Mouse (Mus musculus) cerebellum, adult 9-10 months (tissue): ENCODE data around the gene Nkd1.

ENCODE experiments used
- DNase-seq: peaks from one replicate; pipeline ENCODE4 v3.0.0; 2022

Nkd1 gene

DNA sequence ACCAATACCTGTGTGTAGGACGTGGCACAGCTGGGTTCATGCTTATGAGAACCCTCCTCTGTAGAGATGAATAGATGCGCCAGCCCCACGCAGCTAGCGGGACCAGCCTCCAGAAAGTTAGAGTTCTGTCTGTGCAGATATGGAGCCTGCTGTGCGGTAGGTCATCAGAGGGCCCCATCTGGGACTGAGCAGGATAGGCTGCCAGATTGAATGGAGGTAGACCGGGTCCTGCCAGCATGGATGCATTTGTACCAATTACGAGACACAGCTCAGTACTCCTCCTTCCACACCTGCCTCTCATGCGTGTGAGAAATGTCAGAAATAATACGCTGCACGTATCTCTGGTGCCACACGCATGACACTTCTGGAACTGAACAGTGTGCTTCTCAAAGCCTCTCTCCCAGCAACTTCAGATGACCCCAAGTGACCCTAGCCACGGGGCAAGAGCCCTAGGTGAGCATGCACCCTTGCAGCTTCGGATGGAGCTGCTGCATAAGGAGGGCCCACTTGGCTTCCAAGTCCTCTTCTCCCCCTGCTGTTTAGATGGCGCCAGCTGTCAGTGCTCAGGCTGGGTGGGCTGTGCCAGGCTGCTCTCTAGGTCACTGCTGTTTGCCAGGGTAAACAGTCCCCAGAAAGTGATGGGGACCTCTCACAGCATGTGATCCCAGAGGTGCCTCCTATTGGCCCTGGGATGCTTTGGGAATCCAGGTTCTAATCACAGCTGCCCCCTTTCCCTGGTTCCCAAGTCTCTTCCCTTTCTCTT is 57.4 kb downstream of the Nkd1 start:
- DNase-seq, result no peak

DNA sequence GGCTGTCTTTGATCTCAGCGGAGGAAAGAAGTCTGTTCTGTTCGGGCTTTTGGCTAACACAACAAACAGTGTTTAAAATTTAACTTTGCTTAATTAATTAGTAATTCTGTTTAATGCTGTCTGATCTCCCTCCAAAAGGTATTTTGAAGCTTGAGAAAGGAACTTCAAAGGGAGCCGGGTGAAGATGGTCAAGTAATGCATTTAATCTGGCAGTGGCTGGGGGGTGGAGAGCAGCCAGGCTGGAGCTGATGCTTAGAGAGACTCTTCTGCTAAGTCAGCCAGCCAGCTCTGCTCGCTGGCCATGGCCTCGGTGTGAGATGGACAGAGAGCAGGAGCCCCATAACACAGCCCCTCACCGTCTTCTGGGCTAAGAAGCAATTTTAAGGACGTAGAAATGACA is 58.1 kb downstream of the Nkd1 start:
- no peak for DNase-seq

DNA sequence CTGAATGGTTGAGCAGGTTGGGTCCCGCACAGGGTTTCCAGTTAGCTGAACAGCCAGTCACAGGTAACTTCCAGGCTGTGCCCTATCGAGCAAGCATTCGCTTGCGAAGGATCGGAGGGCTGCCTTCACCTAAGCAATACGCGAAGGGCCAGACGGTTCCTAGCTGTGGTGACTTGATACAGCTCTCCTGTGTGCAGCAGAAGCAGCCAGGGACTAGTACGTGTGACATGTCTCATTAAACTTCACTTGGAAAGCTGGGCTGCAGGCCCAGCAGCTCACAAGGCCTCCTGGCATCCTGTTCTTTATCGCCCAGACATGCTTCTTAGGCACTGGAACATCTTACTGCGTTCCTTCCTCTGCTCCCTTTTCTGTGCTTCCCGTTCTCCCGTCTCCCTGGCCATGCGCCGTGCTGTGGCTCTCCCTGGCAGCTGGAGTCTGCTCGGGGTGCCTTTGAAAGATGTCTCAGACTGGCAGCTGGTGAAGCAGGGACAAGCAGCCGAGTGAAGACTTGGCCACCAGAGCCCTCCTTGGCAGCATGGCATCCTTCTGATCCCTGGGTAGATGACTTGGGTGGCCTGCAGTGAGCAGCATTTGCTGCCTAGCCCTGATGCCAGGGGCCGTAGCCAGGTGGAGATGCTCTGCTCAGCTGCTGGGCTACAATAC is 58.6 kb downstream of the Nkd1 start:
- peak; percentile 60 for DNase-seq

DNA sequence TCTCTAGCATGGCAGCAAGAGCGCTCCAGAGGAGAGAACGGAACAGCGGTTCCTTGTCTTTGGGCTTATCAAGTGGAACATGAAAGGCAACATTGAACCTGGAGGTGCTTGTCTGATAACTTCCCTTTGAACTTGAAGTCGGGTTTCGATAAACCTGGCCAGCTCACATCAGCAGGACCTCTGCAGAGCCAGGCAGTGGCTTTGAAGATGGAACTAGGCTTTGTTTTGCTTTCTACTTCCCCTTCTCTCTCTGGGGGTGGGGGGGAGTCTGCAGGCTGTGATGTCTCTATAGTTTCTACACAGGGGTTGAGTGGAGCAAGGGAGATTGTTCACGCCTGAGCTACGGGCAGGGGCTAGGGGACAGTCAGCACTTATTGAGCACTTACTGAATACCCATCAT is 59.6 kb downstream of the Nkd1 start:
- DNase-seq, result no peak

DNA sequence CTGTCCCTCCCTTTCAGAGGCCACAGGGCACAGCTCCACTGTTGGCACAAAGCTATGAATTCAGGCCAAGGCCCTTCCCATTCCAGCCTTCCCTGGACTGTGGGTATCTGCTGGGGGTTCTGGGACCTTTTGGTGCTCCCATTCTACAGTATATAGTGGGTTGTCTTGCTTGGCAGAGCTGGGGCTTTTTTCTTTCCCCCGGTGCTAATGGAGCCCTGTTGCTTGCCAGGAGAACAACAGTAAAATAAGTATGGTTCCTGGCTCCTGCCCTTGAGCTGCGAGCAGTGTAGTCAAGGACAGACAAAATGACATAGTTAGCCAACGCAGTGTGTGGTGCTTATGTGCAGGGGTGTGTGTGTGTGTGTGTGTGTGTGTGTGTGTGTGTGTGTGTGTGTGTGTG is 62.7 kb downstream of the Nkd1 start:
- DNase-seq, result no peak

DNA sequence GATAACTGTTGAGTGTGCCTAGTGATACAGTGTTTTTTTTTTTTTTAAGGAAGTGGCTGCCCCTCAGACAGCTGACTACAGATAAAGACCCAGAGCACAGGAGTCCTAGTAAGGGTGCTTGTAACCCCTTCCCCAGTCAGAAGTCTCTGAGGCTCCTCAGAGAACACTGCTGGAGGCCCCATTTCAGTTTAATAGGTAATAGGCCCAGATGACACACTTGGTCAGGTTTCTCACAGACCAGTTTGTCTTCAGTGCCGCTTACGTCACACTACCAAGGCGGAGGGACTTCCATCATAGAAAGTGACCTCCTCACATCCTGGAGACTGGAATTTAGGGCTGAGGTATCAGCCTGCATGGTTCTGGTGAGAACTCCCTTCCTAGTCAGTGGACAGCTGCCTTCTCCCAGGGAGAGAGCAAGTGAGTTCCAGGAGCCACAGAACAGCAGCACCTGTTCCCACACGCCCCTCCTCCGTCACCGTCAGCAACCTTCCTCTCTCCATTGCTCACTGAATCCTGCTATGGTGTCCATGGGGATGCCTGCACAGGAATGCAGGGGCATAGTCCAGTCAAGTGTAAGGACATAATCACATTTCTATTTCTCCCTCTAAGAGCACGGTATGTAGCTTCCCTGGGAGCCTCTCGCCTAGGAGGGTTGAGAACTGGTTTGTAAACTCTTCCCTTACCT is 67.2 kb downstream of the Nkd1 start:
- DNase-seq, result no peak

DNA sequence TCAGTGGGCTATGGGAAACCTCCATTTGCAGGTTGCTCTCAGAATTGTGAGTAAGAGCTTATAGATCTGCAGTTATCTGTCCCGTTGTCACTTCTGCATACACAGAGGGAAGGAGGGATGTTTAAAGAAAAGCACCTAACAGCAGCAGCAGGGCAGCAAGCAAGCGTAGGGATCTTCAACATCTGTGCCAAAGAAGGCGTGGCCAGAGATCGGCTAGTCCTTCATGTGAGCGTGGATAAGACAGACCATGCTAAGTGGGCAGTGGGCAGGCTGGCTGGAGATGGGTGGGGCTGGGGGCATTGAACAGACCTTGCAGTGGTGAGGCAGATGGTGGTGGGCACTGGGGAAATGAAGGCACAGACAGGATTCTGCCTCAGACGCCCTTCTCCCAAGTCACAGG is 69.1 kb downstream of the Nkd1 start:
- no peak for DNase-seq

DNA sequence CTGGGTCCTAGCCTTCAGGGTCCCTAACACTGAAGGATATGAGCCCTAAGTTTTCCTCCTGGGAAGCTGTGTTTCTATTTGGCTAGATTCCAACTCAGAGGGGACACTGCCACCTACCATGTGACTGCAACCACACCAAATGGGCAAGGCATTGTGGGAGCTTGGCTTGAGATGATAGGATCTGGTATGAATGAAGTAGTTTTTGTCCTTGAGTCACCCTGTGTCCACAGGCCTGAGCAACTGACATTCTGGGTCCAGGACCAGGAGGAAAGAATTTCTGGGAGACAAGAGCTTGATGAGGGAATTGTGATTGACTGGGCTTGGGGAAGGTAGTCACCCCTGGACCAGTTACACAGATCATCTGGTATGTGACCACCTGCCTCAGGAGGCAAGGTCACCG is 72.8 kb downstream of the Nkd1 start:
- no peak for DNase-seq

DNA sequence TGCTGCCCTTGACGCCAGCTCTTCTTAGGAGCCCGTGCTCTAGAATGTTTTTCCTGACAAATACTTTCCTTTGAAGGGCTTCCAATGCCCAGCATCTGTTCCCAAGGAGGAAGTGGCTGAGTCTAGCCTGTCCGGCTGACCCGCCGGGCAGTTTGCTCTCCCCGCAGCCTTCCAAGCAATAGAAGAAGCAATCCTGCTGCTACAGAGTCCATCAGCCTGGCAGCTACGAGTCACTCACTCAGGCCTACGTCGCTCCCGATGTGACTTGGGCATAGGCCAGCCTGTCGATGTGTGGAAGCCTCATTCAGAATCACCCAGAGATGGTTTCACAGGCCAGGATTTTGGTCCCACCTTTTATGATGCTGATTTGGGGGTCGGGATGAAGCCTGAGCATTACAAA is 74.9 kb downstream of the Nkd1 start:
- no peak for DNase-seq

DNA sequence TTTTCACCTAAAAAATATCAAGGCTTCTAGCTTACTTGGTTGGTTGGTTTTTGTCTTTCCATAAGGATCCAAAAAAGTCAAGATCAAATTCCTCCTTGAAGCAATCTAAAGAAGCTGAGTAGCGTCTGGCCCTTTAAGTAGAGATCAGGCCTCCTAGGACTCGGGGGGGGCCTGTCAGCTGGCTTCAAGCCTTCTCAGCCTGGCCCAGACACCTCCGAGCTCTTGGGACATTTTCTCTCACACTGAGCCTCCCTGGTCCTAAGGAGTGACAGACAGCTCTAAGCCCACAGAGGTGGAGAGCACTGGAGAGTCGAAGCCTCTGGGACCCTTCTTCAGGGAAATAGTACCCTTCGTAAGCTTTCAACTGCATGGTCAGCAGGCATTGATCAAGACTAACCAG is 77.4 kb downstream of the Nkd1 start:
- DNase-seq, result no peak

DNA sequence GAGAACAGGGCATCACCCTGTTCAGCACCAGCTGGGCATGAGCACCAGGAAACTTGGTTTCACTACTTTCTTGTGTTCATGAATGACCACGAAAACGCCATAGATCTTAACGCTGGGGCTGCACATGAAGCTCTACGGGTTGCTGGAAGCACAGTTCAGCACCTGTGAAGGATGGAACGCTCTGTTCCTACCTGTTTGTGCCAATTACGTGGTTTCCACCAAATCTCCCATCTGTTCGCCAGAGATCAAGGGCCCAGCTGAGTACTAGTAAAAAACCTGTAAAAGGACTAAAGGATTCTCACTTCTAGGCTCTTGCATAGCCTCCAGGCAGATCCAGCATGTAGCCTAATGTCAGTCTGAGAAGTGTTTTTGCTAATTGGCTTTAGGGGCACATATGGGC is 78.3 kb downstream of the Nkd1 start:
- peak; percentile 72 for DNase-seq

DNA sequence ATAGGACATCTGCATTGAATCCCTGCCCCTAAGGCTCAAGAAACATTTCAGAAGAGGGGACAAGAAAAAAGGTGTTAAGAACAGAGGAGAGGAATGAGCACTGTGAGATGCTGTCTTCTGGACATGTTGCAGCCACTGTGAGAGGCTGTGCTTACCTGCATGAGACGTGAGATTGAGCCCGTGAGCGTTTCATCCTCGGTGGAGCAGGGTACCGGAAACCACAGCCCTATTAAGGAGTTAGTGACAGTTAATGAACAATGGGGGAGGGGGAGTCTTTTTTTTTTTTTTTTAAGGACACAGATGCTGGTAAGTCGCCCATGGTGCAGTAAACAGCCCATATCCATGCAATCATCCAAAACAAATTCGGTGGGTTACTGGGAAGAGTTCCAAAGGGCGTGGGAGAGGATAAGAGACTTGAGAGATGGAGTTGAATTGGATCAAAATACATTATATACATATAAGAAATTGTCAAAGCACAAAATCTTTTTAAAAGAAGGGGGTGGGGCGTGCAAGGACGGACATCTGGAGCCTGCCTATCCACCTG is 82.4 kb downstream of the Nkd1 start:
- DNase-seq, result no peak

DNA sequence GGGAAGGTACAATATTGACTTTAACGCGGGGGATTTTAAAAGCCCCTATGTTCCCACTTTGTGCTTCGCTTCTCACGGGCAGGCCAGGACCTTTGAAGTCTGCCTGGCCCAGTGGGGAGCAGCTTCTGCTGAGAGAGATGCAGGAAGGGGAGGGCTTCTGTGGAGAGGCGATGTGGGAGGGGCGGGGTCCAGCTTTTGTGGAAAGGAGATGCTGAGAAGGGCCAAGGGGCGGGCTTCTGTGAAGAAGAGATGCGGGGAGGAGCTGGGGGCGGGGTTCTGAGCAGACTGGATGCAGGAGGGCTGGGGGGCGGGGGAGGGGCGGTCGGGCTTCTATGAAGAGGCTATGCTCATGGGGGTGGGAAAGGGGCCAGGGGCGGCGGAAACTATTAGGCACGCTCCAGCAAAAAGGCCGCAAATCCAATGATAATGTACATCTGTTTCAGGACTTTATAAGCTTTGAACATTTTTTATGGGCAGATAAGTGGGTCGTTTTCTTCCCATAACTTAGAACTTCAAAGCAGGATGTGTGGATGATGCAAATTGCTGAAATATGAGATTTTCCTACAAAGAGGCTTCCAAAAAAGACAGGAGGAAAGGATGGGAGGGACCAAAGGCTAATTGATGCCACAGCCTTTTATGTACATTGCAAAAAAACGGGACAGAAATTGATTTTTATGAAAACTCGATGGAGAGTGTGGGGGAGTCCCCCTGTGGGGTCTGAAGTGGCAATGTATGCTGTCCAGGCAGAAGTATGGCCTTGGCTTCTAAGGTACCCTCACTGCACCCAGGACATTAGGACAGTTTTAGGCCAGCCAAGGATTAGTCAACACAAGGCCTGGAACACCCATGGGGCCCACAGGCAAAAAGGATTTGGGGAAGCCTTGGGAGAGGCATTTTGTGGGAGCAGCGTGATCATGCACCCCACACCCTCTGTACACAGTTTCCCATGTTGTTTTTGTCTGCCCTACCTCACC is 83.2 kb downstream of the Nkd1 start:
- DNase-seq, result no peak

DNA sequence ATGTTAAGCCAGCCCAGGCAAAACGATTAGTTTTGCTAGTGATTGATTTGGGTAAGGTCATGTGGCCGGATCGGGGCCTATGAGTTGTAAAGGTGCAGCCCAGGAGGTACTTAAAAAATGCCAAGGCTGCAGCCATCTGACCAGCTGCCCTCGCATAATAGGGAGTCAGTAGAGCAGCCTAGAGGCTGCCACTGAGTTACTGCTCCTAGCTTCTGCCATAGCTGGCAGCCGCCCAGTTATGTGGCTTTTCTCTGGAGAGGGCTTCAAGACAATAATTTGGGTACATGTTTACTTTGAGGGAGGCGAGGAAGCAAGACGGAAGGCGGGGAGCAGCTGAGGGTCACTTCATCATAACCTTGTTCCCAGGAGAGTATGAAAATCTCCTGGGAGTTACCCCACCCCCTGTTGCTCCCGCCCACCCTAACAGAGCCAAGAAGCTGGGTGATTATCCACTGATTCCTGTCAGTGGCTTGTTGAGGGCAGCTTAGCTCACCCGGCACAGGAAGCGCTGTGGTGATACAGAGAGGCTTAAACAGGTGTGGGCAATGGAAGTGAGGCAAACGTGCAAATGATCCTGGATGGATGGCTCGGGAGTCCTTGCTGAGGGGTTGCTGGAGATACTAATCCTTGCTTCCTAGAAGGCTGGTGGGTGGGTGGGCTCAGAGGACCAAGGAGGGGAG is 84.3 kb downstream of the Nkd1 start:
- DNase-seq, result no peak

DNA sequence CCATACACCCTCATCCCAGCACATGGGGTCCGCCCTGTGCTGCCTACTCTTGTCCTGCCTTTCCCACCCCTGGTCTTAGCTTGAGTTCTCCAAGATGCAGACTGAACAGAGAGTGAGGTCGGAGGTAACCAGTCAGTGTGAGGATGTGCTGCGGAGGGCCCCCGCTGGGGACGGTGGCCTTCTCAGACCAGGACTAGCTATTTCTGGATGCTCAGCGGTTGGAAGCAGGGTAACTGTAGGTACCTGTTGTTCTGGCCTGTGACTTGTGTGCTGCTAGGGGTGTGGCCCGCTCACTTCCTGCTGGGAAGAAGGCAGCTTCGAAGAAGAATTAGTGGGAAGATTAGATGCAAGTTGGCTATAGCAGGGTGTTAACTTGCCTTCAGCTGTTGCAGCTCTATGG is 87.9 kb downstream of the Nkd1 start:
- DNase-seq, result no peak

DNA sequence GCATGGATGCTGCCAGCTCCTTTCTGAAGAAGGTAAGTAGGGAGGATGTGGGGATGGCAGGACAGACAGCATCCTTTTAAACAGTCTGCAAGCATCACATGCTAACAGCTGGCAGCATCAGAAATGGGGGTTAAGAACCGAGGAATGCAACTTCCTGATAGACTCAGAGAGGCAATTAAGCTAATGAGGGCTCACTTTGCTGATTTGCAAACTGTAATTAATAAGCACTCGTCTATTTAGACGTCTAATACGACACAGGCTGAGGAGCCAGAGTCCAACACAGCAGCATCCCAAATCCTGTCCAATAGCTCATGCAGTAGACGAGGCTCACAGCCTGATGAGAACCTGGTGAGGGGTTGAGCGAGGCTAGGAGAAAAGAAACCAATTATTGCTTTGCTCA is 89.1 kb downstream of the Nkd1 start:
- no peak for DNase-seq

DNA sequence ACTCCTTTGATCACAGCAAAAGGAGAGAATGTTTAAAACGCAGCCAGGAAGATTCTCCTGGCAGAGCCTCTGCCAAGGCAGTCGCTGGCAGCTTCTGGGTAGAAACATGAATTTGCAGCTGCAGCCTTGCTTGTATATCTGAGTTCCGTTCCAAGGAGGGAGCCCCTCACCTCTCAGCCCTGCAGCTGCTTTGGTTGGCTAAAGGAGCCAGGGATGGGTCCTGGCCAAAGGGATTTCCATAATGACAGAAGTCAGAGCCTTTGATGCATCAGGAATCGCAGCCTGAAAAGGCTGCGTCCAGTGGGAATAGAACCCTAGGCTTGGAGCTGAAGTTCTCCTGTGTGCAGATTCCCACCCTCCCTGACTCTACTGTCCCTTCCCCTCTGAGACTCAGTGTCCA is 93.8 kb downstream of the Nkd1 start:
- no peak for DNase-seq

DNA sequence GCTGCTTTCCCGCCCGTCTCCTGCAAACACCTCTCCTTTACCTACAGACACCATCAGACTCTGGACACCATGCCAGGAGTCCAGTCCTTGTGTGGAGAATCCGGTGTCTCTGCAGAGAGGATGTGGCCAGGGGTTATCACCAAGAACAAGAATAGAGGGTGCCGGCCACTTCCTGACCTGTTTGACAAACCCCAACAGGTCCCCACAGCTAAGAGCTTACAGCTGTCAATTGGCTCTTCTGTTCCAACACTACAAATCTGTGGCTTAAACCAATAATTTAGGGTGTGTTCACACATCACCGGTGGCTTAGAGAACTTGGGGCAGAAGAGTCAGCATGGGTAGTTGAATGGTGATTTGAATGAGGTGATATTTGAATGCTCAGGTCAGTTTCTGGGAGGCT is 97.5 kb downstream of the Nkd1 start:
- DNase-seq, result no peak

DNA sequence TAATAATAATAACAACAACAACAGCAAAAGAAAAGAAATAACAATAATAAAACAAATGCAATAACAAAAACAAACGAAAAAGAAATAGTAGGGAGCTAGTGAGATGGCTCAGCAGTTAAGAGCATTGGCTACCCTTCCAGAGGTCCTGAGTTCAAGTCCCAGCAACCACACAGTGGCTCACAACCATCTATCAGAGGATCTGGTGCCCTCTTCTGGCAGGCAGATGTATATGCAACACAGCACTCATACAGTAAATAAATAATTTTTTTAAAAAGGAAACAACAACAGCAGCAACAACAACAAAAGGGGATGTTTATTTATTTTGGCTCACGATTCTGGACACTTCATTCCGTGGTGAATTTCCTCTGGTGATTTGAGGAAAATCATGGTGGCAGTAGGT is 98.4 kb downstream of the Nkd1 start:
- DNase-seq, result no peak

DNA sequence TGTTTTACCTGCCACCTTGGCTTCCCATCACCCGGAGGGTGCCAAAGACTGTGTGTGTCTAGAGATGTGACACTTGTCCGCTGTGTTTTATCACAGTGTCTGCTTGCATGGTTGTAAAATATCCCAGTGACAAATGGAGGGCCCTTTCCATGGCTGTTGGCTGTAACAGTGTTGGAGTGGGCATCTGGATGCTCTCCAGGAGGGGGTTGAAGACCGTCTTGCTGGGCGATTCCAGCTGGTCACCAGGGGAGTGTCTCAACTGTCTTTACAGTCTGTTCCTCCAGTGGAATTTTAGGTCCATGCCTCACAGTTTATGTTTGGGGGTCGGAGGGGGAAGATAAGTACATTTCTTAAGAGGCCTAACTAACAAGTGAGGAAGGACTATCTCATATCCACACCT is 99.8 kb downstream of the Nkd1 start:
- DNase-seq, result no peak

DNA sequence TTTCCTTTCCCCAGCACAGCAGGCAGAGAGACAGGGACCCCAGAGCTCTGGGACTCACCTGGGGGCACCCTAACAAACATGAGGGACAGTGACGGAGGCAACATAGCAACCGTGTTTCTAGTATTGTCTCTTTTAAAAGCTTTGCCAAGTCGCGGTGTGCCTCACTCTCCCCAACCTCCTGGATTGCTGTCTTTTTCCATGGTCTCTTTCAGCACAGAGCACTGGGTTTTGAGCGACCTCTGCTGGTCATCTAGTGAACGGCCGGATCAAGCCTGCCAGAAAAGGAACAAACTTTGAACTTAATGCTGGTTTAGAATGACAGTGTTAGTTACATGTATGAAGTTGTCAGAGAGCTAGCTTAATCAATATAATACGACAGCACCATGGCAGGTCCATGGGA is 100.3 kb downstream of the Nkd1 start:
- peak; percentile 90 for DNase-seq

DNA sequence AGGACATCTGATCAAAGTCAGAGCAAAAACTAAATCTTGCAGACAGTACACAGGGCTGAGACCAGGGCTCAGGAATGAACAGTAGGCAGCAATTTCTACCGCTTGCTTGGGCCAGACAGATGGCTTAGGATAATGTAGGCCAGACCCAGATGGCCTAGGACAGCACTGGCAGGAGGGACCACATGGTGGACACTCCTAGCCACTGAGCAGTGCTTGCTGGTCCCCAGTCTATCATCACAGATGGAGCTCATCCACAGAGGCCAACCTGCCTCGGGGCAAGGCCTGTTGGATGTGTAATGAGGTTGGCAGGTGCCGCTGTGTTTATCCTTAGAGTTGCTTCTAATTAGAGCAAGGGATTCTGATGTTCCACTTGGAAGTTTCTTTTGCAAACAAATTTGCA is 102.2 kb downstream of the Nkd1 start:
- DNase-seq, result peak; percentile 91
